Mouse (Mus musculus) heart, postnatal 0 days (tissue): Measurements from ENCODE around the gene Sft2d1.

Experiments used
- CTCF ChIP-seq: IDR thresholded peaks from 2 replicates; pipeline ENCODE4 v1.5.1; 2016; ENCODE audit warnings: antibody characterized with exemption, control low read depth, low read depth
- EP300 ChIP-seq: IDR thresholded peaks from 2 replicates; pipeline ENCODE4 v1.6.1; 2016; ENCODE audit warnings: antibody characterized with exemption, low read depth

DNA sequence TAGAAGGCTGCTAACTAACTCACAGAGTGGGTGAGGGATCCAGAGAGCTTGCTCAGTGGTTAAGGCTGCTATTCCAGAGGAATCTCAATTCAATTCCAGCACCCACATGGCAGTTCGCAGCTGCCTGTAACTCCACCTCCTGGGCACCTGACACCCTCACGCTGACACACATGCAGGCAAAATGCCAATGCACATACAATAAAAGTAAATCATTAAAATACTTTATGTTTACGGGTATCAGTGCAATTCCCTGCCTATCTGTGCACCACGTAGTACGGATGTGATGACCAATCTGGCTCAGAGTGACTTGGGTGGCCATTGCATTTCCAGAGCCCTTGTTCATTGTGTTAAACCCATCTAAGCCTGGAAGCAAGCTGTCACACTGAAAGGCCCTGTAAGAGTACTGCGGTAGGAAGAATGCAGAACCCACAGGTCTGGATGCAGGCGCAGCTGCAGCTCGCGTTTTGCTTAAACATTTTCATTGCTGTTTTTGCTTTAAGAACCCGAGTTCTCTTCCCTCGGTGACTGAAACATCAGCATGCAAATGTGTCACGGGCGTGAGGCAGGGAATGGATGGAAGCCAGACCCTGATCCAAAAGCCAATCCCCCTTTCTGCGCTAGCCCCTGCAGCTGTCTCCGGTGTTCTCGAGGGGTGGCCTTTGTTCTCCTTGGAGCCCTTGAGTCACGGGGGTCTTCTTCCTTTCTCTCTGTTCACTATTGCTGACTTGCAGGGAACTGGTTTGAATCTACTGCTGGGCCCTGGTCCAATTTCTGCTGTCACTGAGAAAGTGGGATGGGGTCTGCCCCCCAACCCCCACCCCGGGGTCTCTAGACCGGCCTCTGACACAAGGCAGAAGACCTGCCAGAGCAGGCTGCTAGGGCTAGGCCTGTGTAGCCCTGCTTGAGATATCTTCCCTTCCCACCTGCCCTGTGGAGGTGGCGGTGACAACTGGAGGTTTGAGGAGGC lies 56.9 kb downstream of the Sft2d1 start:
- TF ChIP-seq CTCF = no peak
- no peak for TF ChIP-seq EP300
